Mouse (Mus musculus) hindbrain, embryonic 16.5 days (tissue): ENCODE measurements at regions not wholly inside any gene's neighbourhood (a gene's known extent, or its start where the extent isn't known, plus 50 kb on each side); places are given as distances from the start of the nearest gene placed in this dataset.

Experiments
- ATAC-seq: fragments of 200-750 bp; cut with Nextera tagmentation; 2 replicates; pipeline ENCODE4 v1.8.0; 2017; ENCODE audit warnings: moderate TSS enrichment, moderate library complexity
- H3K27ac ChIP-seq: fragments of 300-500 bp; sonication (generic); 2 replicates; pipeline ENCODE4 v1.5.1; 2014; ENCODE audit warnings: low read depth, mild to moderate bottlenecking, control low read depth, low read length, moderate library complexity
- H3K27me3 ChIP-seq: fragments of 300-500 bp; sonication (generic); replicated peaks from 2 replicates; pipeline ENCODE4 v1.6.1; 2014; ENCODE audit warnings: low read length; ENCODE audit not compliant: control insufficient read depth, insufficient read depth
- H3K36me3 ChIP-seq: fragments of 300-500 bp; sonication (generic); 2 replicates; pipeline ENCODE4 v1.6.1; 2014; ENCODE audit warnings: mild to moderate bottlenecking, low read length, moderate library complexity, mixed read lengths; ENCODE audit not compliant: control insufficient read depth, insufficient read depth
- H3K4me1 ChIP-seq: fragments of 300-500 bp; sonication (generic); 2 replicates; pipeline ENCODE4 v1.6.1; 2014; ENCODE audit warnings: low read depth, low read length; ENCODE audit not compliant: control insufficient read depth, insufficient read depth
- H3K4me2 ChIP-seq: fragments of 300-500 bp; sonication (generic); 2 replicates; pipeline ENCODE4 v1.6.1; 2014; ENCODE audit warnings: mild to moderate bottlenecking, low read length, control low read depth, moderate library complexity
- H3K4me3 ChIP-seq: fragments of 300-500 bp; sonication (generic); 2 replicates; pipeline ENCODE4 v1.5.1; 2014; ENCODE audit warnings: mild to moderate bottlenecking, low read length, control low read depth, moderate library complexity
- H3K9ac ChIP-seq: fragments of 300-500 bp; sonication (generic); 2 replicates; pipeline ENCODE4 v1.6.1; 2014; ENCODE audit warnings: low read depth, mild to moderate bottlenecking, control low read depth, low read length, moderate library complexity
- H3K9me3 ChIP-seq: fragments of 300-500 bp; sonication (generic); 2 replicates; pipeline ENCODE4 v1.6.1; 2014; ENCODE audit warnings: mild to moderate bottlenecking, low read length, moderate library complexity; ENCODE audit not compliant: control insufficient read depth
- WGBS: fragments of 180-500 bp; shearing (Covaris S2); extraction: QIAGEN DNeasy Blood & Tissue Kit; methylation state at CpG from one replicate; pipeline ENCODE4 v1.1.7; 2014; 5-methylcytosine and 5-hydroxymethylcytosine counted together

DNA sequence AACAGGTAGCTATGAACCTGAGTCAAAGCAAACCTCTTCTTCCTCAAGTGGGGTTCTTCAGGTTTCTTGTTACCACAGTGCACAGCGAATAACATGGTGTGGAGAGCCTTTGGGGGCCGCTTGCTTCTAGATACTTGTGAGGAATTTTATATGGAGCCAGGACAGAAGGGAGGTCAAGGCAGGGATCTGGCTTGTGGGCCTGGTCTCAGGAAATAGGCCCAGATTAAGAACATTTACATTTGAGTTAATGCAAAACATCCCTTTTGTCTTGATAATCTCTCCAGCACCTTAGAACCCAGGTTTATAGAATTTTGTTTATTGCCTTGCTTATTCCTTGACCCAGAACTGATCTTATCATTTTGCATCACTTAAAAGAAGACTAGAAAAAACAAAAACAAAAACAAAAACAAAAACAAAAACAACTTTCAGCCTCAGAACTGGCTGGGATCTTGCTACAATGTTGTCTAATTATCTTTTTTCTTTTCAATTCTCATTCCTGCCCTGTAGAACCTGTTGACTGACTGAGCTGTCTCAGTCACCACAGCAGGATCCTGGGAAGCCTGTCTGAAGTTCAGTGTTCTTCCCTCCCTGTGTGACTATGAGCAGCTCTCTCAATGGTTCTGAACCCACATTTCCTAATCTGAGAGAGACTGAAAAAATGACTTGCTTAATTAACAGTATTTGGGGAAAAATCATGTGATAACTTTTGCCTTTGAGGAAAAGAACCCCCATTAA is 341.2 kb upstream of the Ercc4 start:
- Histone ChIP-seq H3K4me2 (no peak overlapping the region), H3K9me3 (no peaks in the 10 kb centered on the region), H3K4me3 (no peak overlapping the region), H3K27ac (no peak overlapping the region), H3K27me3 (no peaks in the 10 kb centered on the region), H3K9ac (no peak overlapping the region), H3K4me1 (no peaks in the 10 kb centered on the region), H3K36me3 (no peaks in the 10 kb centered on the region)
- ATAC-seq, result no peak
- WGBS, result 90% methylated on average over 2 of the region's 2 CpGs

DNA sequence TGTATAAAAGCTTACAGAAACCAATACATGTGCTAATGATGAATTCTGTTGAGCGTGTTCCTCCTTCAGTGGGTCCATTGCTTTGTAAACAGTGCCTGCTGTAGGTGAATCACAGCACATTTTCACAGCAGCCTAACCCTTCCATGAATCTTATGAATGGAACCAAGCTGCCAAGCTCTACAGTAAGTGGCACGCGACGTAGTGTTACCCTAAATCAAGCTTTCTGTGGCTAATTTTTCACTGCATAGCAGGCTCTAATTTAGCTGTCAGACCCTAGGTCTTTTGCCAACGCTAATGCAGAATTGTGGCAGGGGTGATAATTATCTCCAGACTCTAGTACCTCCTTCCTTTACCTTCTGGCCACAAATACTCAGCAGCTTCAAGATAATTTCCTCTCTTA is 339.0 kb upstream of the Ercc4 start:
- 83% methylated on average over 5 of the region's 5 CpGs for WGBS
- H3K27me3 ChIP-seq, result no peaks in the 10 kb centered on the region
- no peak overlapping the region for H3K4me3 ChIP-seq
- no peak overlapping the region for H3K9ac ChIP-seq
- no peaks in the 10 kb centered on the region for H3K36me3 ChIP-seq
- no peak for ATAC-seq
- no peak overlapping the region for H3K4me2 ChIP-seq
- H3K9me3 ChIP-seq, result no peaks in the 10 kb centered on the region
- H3K4me1 ChIP-seq, result no peaks in the 10 kb centered on the region
- H3K27ac ChIP-seq, result no peak overlapping the region

DNA sequence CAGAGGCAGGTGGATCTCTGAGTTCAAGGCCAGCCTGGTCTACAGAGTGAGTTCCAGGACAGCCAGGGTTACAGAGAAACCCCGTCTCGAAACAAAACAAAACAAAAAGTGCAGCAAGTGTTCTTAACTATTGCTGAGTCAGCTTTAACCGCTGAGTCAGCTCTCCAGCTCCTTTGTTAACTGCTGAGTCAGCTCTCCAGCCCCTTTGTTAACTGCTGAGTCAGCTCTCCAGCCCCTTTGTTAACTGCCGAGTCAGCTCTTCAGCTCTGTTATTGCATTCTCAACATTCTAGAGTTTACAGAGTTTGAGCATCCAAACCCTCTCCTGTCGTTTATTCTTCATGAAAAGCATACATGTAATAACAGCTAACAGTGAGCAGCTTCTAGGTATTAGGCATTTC is 336.9 kb upstream of the Ercc4 start:
- no peak overlapping the region for H3K4me3 ChIP-seq
- H3K27ac ChIP-seq, result no peak overlapping the region
- WGBS, result 90% methylated on average over 5 of the region's 5 CpGs
- no peaks in the 10 kb centered on the region for H3K36me3 ChIP-seq
- no peak for ATAC-seq
- no peak overlapping the region for H3K9ac ChIP-seq
- no peak overlapping the region for H3K4me2 ChIP-seq
- no peaks in the 10 kb centered on the region for H3K4me1 ChIP-seq
- H3K27me3 ChIP-seq, result no peaks in the 10 kb centered on the region
- no peaks in the 10 kb centered on the region for H3K9me3 ChIP-seq

DNA sequence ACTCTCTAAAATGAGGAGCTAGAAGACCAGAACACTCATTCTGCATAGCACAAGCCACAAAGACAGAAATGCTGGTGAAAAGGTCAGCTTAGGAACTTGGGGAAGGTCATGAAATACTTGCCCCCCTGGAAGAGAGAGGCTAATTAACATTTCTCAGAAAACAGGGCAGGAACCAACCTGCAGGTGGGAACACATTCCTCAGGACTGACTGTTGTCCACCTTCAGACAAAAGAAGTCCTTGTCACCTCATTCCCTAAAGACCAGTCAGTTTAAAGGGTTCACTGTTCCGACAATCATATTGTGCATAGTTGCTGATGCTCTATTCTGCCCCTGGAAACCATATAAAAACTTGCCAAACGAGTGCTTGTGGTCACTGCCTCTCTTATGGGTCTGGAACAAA is 333.6 kb upstream of the Ercc4 start:
- ATAC-seq, result no peak
- H3K27ac ChIP-seq, result no peak overlapping the region
- no peak overlapping the region for H3K4me3 ChIP-seq
- WGBS, result 46% methylated on average over 2 of the region's 2 CpGs
- H3K9ac ChIP-seq, result no peak overlapping the region
- no peak overlapping the region for H3K4me2 ChIP-seq
- H3K36me3 ChIP-seq, result no peaks in the 10 kb centered on the region
- H3K27me3 ChIP-seq, result no peaks in the 10 kb centered on the region
- H3K4me1 ChIP-seq, result no peaks in the 10 kb centered on the region
- H3K9me3 ChIP-seq, result no peaks in the 10 kb centered on the region

DNA sequence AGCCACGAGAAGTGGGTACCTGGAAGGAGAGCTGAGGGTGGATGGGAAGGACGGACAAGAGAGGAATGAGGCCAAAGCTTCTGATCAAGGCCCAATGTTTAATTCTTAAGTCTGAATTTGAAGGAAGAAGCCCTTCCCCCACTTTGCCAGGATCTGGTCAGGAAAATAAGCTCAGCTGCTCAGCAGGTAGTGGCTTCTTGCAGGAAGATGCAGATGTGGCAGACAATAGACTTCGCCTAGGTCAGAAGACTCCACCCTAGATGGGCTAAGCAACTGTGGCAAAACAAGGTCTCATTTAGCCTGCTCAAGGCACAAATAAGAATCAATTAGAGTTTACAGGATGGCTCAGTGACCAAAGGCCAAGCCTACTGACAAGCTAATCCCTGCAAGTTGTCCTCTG is 330.4 kb upstream of the Ercc4 start:
- H3K36me3 ChIP-seq, result no peaks in the 10 kb centered on the region
- no peak overlapping the region for H3K4me3 ChIP-seq
- H3K27ac ChIP-seq, result no peak overlapping the region
- H3K4me1 ChIP-seq, result no peaks in the 10 kb centered on the region
- no peak overlapping the region for H3K4me2 ChIP-seq
- no peaks in the 10 kb centered on the region for H3K27me3 ChIP-seq
- no peak for ATAC-seq
- 83% methylated on average over 3 of the region's 3 CpGs for WGBS
- no peaks in the 10 kb centered on the region for H3K9me3 ChIP-seq
- H3K9ac ChIP-seq, result no peak overlapping the region

DNA sequence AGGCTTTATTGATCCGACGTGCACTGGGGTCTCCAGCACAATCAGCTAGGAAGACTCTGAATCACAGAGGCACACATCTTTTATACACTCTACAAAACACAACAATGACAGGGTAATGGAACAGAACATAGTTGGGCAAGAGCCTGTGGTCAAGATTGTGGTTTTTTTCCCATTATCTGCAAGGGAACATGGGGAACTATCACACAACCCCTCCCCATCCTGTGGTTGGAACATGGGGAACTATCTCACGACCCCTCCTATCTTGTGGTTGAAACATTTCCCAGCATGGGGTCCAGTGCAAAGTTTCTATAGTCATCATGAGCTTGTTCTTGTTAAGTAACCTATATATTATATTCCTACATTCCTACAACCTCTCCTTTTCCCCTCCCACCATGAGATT is 328.8 kb upstream of the Ercc4 start:
- no peak overlapping the region for H3K4me3 ChIP-seq
- H3K9me3 ChIP-seq, result no peaks in the 10 kb centered on the region
- H3K27me3 ChIP-seq, result no peaks in the 10 kb centered on the region
- no peak overlapping the region for H3K9ac ChIP-seq
- no peaks in the 10 kb centered on the region for H3K4me1 ChIP-seq
- 70% methylated on average over 3 of the region's 3 CpGs for WGBS
- H3K27ac ChIP-seq, result no peak overlapping the region
- no peak for ATAC-seq
- no peak overlapping the region for H3K4me2 ChIP-seq
- no peaks in the 10 kb centered on the region for H3K36me3 ChIP-seq

DNA sequence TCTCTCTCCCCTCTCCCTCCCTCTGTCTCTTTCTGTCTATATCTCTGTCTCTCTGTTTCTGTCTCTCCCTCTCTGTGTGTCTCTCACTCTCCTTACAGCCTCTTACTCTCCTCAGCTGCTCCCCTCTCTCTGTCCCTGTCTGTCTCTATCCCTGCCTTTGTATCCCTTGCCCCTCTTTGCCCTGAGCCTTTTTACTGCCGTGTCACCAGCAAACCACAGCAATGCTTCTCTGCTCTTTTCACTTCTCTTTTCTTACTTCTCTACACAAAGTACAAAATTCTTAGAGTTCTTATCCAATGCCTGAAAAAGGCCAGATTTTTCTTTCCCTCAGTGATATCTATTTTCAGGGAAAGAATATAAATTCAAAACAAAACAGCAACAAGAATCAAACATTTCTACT is 323.7 kb upstream of the Ercc4 start:
- H3K9me3 ChIP-seq, result no peaks in the 10 kb centered on the region
- 54% methylated on average over 1 of the region's 1 CpGs for WGBS

DNA sequence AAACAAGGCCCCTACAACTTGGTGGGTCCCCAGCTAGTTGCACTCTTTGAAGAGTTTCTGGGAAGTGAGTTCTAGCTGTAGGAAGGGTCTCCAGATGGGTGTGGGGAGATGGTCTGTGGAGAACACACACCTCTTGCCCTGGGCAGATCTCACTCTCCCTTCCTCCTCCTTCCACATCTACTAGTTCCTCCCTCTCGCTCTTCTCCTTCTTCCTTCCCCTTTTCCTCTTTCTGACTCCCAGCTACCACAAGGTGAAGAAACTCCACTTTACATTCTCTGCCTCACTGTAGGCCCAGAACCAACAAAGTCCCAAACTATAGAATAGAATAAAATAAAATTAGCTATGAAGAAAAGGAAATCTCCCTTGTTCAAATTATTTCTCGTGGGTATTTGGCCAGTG is 311.0 kb upstream of the Ercc4 start:
- WGBS, result 82% methylated on average over 2 of the region's 2 CpGs
- Histone ChIP-seq H3K36me3 (no peaks in the 10 kb centered on the region), H3K27me3 (no peaks in the 10 kb centered on the region), H3K4me3 (no peak overlapping the region), H3K27ac (no peak overlapping the region), H3K4me2 (no peak overlapping the region), H3K9me3 (no peaks in the 10 kb centered on the region), H3K4me1 (peaks cover 3% of the 10 kb centered on the region; the same call in 1 of the 2 replicates), H3K9ac (no peak overlapping the region)
- ATAC-seq, result no peak

More for the DNA sequence above, 323.7 kb upstream of the Ercc4 start:
- Histone ChIP-seq H3K27me3 (no peaks in the 10 kb centered on the region), H3K4me1 (no peaks in the 10 kb centered on the region), H3K9ac (no peak overlapping the region), H3K4me2 (no peak overlapping the region), H3K36me3 (no peaks in the 10 kb centered on the region), H3K4me3 (no peak overlapping the region), H3K27ac (no peak overlapping the region)
- no peak for ATAC-seq

DNA sequence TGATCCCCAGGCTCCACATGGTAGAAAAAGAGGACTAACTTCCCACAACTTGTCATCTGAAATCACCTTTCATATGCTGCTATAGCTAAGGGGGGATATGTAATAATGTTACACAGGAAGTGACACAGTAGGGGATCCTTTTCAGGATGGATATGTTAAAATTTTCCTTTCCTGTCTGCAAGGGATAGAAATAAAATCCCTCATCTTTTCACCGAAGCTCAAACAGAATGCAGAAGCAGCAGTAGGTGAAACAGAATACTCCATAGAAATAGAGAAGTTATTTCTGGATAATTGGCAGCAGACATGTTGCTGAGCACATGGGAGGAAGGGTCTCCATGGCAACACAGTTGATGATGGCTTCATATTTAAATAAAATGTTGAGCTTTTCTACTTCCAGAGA is 309.3 kb upstream of the Ercc4 start:
- WGBS, result 60% methylated on average over 1 of the region's 1 CpGs
- peaks cover 3% of the 10 kb centered on the region; the same call in 1 of the 2 replicates for H3K4me1 ChIP-seq
- H3K9me3 ChIP-seq, result no peaks in the 10 kb centered on the region
- no peak overlapping the region for H3K4me2 ChIP-seq
- ATAC-seq, result 0 out of 2 replicates have a peak, but pooled peaks have one; percentile 50
- no peak overlapping the region for H3K9ac ChIP-seq
- H3K27me3 ChIP-seq, result no peaks in the 10 kb centered on the region
- no peaks in the 10 kb centered on the region for H3K36me3 ChIP-seq
- no peak overlapping the region for H3K4me3 ChIP-seq
- H3K27ac ChIP-seq, result no peak overlapping the region
